Mouse (Mus musculus): ENCODE data around the gene Rhbdl2.

- TF ChIP-seq CTCF (IDR thresholded peaks at IDR 0.05; ENCODE audit: insufficient read depth, low read length) (no peak), POLR2A (IDR thresholded peaks at IDR 0.05; ENCODE audit: borderline replicate concordance, extremely low read depth, low read depth, low read length) (no peak)
Observed at GRCm38 (mm10) chr4:123803642-123804041, 16.0 kb downstream of the Rhbdl2 start.
